Mouse (Mus musculus): Measurements from ENCODE around the gene Kif26b. TPM values are rescaled to one million over a fixed set of nuclear protein-coding genes. Genes with fewer than 3 reads are reported as not detected.
A peak's percentile ranks its signal among the peaks of the same experiment; 100 is the strongest.

The Kif26b gene
- polyA plus RNA-seq, 1 experiment, result 0.45 TPM

DNA sequence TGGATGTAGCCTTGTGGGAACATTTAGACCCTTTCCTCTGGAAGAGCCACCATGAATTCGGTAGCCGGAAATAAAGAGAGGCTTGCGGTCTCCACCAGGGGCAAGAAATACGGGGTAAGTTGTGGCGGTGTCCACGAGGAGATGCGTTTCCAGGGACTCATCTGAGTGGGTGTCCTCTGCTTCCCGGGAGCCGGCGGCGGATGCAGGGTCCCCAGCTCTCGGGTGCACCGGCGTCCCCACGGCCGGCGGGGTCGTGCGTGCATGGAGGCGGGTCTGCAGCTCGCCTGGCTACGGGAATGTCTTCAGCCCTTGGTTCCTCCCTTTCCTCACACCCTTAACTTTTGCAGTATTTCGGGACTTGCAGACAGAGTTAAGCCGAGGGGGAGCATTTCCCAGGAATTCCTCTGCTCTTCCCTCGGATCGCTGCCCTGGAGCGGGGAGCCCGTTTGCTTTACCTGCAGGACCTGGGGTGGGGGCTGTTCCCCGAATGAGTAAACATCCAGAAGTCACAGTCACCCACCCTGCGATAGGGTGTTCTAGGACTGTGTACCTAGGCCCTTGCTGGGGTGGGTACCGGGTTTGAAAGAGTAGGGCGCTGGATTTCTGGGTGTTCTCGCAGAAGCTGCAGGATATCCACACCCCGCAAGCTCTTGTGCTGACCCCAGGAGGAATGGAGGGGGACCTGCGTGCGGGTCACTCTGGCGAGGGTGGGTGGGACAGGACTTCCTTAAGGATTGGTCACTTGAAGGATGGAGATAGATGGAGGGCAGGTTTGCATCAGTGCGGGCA is 781 bp downstream of the Kif26b start:
- 2% methylated on average over 38 of the region's 38 CpGs for WGBS
- DNase-seq (ENCODE audit: low read depth, low spot score), result no peak

DNA sequence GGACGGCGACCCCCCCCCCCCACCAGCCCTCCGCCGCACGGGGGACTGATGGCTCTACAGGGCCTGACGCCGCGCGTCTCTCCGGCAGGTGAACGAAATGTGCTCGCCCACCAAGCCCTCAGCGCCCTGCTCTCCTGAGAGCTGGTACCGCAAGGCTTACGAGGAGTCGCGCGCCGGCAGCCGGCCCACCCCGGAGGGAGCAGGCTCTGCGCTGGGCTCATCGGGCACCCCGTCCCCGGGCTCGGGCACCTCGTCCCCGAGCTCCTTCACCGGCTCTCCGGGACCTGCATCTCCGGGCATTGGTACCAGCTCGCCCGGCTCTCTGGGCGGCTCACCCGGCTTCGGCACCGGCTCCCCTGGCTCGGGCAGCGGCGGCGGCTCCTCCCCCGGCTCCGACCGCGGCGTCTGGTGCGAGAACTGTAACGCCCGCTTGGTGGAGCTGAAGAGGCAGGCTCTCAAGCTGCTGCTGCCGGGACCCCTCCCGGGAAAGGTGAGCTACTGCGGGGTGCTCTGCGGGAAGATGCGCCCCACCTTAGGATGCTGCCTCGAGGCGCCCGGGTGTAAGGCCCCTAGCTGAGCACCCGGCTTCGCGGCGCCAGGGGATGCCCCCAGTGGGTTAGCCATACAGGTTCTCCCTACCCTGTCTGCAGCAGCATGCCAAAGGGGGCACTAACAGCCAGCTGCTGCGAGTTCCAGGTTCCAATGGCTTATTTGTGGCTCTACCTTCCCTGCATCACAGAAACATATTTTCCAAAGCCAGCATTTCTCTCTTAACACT is 1.6 kb downstream of the Kif26b start:
- DNase-seq (ENCODE audit: low read depth, low spot score), result no peak
- WGBS, result 1% methylated on average over 62 of the region's 62 CpGs

DNA sequence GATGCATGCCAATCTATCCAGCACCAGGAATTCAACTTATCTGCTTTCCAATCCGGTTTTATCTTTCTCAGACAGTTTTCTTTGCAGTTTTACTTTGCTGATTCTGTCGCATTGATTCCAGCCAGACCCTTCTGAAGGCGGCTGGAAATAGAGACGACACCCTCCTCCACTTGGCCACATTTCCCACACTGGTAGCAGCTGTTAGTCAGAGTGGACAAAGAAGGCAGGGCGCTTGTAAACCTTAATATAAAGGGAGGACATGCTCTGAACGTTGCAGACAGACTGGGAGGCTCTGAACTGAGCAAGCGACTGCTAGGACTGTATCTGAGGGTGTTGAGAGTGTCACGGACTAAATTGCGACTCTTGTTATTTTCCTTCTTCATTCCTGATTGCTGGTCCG is 11.3 kb downstream of the Kif26b start:
- WGBS, result 53% methylated on average over 10 of the region's 10 CpGs
- no peak for DNase-seq (ENCODE audit: low read depth, low spot score)

DNA sequence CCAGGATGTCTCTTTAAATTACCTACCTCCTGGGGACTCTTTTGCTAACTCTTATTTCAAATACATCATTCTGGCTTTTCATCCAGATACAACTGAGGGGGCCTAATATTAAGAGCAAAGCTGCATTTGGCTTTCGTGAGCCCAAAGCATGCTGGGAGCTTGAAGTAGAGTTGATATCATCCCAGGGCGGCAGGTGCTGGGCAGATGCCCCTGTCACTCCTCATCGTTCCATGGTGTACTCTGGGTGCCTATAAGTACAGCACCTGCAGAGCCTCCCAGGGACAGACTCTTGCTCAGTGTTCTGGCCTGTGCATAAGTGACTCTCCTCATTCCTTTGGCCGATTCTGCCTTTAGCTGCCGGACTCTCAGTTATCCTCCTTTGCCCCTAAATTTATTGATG is 13.5 kb downstream of the Kif26b start:
- no peak for DNase-seq (ENCODE audit: low read depth, low spot score)
- 91% methylated on average over 5 of the region's 5 CpGs for WGBS

DNA sequence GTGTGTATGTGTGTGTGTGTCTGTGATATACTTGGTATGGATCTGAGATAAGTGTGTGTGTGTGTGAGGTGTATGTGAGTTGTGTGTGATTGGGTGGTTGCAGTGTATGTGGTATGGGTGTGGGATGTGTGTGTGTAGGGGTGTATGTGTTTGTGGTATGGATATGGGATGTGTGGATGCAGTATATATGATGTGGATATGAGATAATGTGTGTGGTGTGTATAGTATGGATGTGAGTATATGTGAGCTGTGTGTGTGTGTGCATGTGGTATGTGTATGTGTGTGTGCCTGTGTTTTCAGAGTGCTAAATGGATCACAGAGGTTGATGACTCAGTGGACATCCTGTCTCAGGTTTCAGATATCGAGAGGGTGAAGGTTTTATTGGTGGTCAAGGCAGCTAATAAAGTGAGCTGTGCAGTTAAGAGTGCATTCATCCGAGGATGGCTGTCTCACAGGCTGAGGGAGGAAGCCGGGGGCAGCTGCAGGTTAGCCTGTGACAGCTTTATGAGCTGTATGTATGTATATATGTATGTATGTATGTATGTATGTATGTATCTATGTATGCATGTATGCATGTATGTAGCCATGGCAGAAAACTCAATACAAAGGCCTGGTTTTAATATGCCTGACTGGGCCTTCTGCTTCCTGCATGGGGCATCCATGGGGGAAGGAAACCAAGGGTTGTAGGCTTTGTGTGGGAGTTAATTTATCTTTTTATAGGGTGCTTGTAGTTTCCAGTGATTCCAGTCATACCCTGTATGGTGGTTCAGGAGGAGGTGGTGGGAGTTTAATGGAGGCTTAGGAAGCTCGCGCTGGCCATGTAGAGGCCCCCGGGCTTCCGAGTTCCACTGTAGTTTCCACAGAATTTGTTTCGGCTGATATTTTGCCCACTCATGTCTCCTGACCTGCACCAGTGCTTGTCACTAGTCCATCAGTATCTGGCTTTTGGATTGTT is 14.3 kb downstream of the Kif26b start:
- DNase-seq (ENCODE audit: low read depth, low spot score), result no peak
- 86% methylated on average over 8 of the region's 8 CpGs for WGBS

DNA sequence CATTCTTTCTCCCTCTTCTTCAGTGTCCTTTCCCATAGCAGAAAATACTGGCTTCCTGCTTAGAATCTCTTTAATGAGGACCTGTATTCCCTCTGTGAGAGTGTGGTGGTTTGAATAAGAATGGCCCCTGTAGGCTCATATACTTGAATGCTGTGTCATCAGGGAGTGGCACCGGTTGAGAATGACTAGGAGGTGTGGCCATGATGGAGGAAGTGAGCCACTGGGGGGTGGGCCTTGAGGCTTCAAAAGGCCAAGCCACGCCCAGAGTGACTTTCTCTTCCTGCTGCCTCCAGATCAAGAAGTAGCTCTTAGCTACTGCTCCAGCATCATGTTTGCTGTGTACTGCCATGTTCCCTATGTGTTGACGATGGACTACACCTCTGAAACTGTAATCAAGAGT is 15.7 kb downstream of the Kif26b start:
- WGBS, result 71% methylated on average over 3 of the region's 3 CpGs
- no peak for DNase-seq (ENCODE audit: low read depth, low spot score)

DNA sequence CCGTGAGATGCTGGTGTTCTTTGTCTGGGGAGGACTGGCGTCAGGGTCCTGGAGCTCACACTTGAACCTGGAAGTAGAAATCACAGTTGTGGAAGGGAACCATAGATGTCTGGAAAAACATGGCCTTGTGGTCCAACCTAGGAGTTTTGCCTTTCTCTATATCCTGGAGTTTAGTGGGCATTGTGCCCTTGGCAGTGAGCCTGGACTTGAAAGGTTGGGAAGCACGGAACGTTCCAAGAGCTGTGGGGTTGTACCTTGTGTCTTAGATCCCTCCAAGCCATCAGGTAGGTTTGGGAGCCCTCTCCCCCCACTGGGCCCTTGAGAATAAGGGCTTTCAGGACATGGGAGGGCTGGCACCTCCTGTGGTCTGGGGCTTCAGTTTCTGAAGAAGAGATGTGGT is 20.7 kb downstream of the Kif26b start:
- no peak for DNase-seq (ENCODE audit: low read depth, low spot score)
- 74% methylated on average over 4 of the region's 4 CpGs for WGBS

DNA sequence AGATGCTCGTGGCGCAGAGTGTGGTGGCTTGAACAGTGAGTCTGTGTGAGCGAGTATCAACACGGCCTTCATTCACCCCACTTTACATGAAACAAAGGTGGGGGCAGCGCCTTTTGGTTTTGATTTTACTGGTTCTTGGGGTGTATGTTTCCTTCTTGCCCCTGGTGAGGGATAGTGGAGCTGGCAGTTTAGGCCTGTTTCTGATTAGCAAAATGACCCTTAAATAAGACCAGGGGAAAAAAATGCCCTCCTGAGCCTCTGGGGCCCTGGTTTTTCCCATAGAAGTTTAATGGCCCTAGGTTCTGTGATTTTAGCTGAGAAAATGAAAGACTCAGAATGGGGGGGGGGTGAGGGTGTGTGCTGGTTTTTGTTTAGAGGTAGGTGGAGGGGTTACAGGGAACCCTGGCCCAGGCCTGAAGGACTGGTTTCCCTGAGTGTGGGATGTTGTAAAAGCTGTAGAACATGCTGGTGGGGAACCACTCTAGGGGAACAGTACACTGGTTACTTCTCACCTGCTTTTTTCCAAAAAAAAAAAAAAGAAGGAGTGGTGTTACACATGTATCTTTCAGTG is 21.6 kb downstream of the Kif26b start:
- no peak for DNase-seq (ENCODE audit: low read depth, low spot score)
- 95% methylated on average over 5 of the region's 5 CpGs for WGBS

DNA sequence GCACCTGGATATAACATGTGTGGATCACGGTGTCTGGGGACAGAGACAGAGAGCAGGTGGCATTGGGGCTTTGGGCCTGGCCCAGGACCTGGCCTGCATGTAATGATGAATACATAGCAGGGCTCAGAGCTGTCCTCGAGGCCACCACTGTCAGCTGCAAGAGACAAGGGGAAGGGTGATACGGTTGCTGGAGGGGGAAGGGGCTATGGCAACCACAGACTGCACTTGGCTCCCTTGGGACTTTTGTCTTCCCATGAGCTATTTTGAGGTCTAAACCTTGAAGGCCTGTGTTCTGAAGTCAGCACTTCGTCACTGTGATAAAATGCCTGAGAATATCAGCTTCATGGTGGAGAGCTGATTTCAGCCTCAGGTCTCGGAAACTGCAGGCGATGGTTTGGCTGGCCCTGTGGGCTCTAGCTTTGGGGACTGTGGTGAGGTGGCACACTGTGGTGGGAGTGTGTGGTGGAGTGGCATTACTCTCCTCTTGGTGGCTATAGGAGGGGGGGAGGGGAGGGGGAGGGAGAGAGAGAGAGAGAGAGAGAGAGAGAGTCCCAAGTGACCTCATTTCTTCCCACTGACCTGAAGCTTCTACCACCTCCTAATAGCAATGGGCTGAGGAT is 23.5 kb downstream of the Kif26b start:
- DNase-seq (ENCODE audit: low read depth, low spot score), result no peak
- WGBS, result 92% methylated on average over 6 of the region's 6 CpGs

DNA sequence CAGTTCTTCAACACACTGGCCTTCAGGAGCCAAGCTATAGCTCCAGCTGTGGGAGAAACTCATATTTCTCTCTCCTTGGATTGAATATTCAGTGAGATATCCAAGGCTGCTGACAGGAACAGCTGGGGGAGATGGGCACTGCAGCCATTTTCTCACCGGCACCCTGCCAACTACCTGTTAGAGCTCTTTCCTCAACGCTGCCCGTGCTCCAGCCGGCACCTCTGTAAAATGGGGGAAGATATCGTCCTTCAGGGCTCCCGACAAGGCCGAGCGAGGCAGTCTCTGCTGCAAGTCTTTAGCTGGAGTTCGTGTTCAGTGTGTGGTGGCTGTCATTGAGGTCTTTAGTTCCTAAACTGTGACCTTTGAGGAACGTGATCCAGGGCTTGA is 24.0 kb downstream of the Kif26b start:
- 89% methylated on average over 10 of the region's 10 CpGs for WGBS
- DNase-seq (ENCODE audit: low read depth, low spot score), result no peak

DNA sequence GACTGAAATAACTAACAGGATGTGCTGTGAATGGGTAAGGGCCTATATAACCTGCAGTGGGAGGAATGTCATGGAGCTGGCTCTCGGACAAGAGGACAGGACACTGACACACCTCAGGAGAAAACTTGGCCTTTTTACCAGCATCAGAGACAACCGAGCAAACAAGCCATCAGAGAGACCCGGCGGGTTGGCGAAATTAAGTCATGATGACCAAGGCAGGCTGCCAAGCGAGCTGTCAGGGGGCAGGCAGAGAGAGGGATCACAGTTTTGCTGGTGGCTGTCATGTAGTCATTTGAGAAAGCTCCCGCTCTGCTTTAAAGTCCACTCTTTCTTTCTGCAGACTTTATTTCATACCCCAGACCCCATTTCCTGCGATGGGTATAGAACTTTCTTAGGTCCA is 27.3 kb downstream of the Kif26b start:
- DNase-seq (ENCODE audit: low read depth, low spot score), result no peak
- WGBS, result 87% methylated on average over 8 of the region's 8 CpGs

DNA sequence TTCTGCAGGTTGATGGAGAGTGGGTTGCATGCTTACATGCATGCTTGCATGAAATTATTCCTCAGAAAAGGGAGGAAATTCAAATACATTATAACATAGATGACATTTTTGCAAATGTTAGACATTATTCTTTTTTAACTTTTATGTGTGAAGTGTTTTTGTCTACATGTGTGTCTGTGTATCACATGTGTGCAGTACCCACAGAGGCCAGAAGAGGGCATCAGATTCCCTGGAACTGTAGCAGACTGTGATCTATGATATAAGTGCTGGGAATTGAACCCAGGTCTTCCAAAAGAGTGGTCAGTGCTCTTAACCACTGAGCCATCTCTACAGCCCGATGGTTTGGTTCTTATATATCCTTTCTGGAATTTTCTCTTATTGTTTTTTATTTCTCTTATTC is 31.1 kb downstream of the Kif26b start:
- WGBS, result 97% methylated on average over 1 of the region's 1 CpGs
- no peak for DNase-seq (ENCODE audit: low read depth, low spot score)

DNA sequence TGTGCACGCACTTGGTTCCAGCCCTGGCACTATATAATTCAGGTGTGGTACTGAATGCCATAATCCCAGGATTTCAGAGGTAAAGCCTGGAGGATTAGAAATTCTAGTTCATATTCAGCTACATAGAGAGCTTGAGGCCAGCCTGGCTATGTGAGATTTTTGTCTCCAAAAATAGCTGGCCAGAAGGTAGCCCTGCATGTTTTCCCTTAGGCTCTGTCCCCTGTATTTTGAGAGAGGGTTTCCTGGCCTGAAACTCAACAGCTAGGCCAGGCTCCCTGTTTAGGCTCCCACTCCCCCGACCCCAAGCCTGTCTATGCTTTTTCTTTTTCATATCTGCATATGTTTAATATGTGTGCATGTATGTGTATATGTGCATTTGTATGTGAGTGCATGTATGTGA is 34.9 kb downstream of the Kif26b start:
- no peak for DNase-seq (ENCODE audit: low read depth, low spot score)
- WGBS, result 87% methylated on average over 2 of the region's 2 CpGs

DNA sequence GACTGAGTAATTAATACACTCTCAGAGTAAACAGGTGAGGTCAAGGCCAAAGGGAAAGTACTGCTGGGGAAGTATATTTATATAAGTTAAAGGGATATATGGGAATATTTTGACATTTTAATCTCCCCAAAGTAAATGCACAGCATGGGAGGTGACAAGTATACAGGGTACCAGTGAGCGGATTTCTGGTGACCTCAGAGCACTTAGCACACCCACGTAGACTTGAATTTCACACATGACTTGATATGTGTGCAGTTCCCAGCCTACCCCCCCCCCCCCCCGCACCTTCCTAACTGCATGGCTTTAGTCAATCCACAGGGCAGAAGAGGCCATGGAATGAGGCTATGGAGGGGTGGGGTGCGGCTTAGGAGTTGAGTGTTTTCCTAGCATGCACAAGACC is 35.9 kb downstream of the Kif26b start:
- 77% methylated on average over 4 of the region's 4 CpGs for WGBS
- DNase-seq (ENCODE audit: low read depth, low spot score), result no peak

DNA sequence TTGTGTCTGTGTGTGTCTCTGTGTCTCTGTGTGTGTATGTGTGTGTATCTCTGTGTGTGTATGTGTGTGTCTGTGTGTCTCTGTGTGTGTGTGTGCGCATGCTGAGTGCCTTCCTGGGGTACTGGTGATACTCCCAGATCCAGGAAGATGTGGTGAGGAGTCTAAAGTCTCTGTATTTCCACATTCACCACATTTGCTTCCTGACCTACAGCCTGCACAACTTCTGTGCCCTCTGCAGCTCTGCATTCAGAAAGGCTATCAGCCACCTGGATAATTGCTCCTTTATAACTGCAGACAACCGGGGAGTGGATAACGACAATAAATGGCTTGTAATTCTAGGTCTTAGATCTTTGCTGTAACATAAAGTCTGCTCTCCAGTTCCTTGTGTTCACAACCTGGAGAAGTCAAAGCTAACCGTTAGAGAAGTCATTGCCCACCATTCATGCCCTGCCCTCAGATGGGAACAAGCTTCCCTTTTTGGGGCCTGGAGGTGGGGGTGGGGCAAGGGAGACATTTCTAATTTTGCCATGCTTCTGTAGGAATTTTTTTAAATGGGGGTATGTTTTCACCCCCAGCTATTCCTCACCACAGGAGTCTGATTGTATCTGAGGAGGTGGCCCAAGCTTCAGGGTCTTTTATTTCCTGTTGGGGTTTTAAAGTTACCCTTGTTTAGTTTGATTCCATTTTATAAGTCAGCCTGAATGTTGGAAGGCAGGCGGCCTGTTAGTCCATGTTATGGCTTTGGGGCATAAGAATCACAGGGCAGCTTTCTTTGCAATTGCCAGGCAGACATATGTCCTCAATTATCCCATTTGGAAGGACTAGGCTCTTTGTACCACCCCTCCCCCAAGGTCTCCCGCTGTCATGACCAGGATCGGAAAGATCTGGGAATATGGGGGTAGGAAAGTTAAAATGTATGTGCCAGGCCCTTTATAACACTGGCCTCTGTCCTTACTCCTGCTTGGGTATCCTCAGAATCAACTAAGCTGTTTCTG is 39.9 kb downstream of the Kif26b start:
- DNase-seq (ENCODE audit: low read depth, low spot score), result peak; percentile 28
- 39% methylated on average over 7 of the region's 7 CpGs for WGBS

DNA sequence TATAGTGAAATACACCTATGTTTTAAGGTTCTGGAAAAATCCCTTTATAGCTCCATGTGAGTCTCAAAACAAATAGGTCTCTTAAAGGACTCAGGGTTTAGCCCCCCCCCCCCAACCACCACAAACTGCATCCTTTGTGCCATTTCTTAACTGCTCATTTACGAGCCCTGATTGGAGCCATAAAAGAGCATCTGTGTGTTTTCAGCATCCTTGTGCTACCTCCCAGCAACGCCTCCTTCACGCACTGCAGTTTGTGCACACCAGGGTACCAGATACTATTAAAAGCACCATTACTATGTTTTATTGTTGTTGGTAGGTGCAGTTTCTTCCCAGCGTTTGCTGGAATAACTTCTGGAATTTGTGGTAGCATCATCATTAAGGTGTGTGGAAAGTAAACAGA is 42.1 kb downstream of the Kif26b start:
- 35% methylated on average over 4 of the region's 4 CpGs for WGBS
- DNase-seq (ENCODE audit: low read depth, low spot score), result no peak

DNA sequence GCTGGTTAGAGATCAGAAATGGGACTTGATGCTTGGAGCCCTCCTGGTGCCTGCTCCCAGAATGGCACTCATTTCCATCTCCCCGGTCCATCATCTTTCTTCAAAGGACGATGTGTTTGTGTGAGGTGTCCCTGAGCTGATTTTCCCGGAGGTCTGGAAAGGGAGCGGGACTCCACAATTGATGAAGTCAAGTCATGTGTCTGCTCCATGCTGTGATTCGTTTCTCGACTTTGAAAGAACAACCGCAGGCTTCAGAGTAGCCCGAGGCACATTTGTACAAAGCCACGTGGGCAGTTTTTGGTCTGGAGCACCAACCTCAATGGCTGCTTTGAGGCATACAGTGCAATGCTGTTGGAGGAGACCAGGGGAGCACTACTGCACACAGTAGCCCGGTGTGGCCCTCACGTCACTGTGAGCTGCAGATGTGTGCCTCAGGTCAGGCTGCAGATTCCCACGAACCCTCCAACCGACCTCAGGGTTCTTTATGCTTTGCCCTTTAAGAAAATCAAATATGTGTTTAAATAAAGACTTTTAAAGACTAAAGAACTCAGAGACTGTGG is 43.0 kb downstream of the Kif26b start:
- 83% methylated on average over 13 of the region's 13 CpGs for WGBS
- DNase-seq (ENCODE audit: low read depth, low spot score), result no peak

Data from large intestine, adult 2 months (tissue).